Mouse (Mus musculus) heart, embryonic 16.5 days (tissue): ENCODE measurements around the gene Taf11. TPM values are rescaled to one million over a fixed set of nuclear protein-coding genes. Genes with fewer than 3 reads are reported as not detected.
A peak's percentile ranks its signal among the peaks of the same experiment; 100 is the strongest.

ENCODE experiments used
- ATAC-seq: fragments of 200-750 bp; cut with Nextera tagmentation; replicated peaks from 2 replicates; pipeline ENCODE4 v1.8.0; 2017; ENCODE audit warnings: moderate number of reproducible peaks; ENCODE audit not compliant: insufficient read depth, low FRiP score; ENCODE audit errors: extremely low read depth
- H3K27ac ChIP-seq: fragments of 300-500 bp; sonication (generic); 2 replicates; pipeline ENCODE4 v1.5.1; 2014; ENCODE audit warnings: mild to moderate bottlenecking, low read length, control low read depth, moderate library complexity
- H3K27me3 ChIP-seq: fragments of 300-500 bp; sonication (generic); 2 replicates; pipeline ENCODE4 v1.6.1; 2014; ENCODE audit warnings: low read length, mixed read lengths; ENCODE audit not compliant: control insufficient read depth, insufficient read depth
- H3K36me3 ChIP-seq: fragments of 300-500 bp; sonication (generic); 2 replicates; pipeline ENCODE4 v1.6.1; 2014; ENCODE audit not compliant: control insufficient read depth, insufficient read depth
- H3K4me1 ChIP-seq: fragments of 300-500 bp; sonication (generic); 2 replicates; pipeline ENCODE4 v1.6.1; 2014; ENCODE audit warnings: low read length, mixed read lengths; ENCODE audit not compliant: control insufficient read depth, insufficient read depth
- H3K4me2 ChIP-seq: fragments of 300-500 bp; sonication (generic); 2 replicates; pipeline ENCODE4 v1.6.1; 2014; ENCODE audit warnings: low read depth, mild to moderate bottlenecking, control low read depth, low read length
- H3K4me3 ChIP-seq: fragments of 300-500 bp; sonication (generic); 2 replicates; pipeline ENCODE4 v1.5.1; 2014; ENCODE audit warnings: mild to moderate bottlenecking, control low read depth, low read length
- H3K9ac ChIP-seq: fragments of 300-500 bp; sonication (generic); 2 replicates; pipeline ENCODE4 v1.6.1; 2014; ENCODE audit warnings: low read length, control low read depth
- H3K9me3 ChIP-seq: fragments of 300-500 bp; sonication (generic); replicated peaks from 2 replicates; pipeline ENCODE4 v1.6.1; 2016; ENCODE audit warnings: low read length; ENCODE audit not compliant: control insufficient read depth
- WGBS: fragments of 180-500 bp; shearing (Covaris S2); extraction: QIAGEN DNeasy Blood & Tissue Kit; methylation state at CpG from one replicate; pipeline ENCODE4 v1.1.7; 2014; 5-methylcytosine and 5-hydroxymethylcytosine counted together
- polyA plus RNA-seq: library from polyadenylated mRNA; unstranded; fragments of >200 nt; fragmentation: Nextera tagmentation; extraction: Ambion mirVana; gene quantifications from 2 replicates; pipeline ENCODE4 v1.2.1, GENCODE M21; 2015

The Taf11 gene
- polyA plus RNA-seq, 1 experiment from 2014 or later = 49.9 TPM

DNA sequence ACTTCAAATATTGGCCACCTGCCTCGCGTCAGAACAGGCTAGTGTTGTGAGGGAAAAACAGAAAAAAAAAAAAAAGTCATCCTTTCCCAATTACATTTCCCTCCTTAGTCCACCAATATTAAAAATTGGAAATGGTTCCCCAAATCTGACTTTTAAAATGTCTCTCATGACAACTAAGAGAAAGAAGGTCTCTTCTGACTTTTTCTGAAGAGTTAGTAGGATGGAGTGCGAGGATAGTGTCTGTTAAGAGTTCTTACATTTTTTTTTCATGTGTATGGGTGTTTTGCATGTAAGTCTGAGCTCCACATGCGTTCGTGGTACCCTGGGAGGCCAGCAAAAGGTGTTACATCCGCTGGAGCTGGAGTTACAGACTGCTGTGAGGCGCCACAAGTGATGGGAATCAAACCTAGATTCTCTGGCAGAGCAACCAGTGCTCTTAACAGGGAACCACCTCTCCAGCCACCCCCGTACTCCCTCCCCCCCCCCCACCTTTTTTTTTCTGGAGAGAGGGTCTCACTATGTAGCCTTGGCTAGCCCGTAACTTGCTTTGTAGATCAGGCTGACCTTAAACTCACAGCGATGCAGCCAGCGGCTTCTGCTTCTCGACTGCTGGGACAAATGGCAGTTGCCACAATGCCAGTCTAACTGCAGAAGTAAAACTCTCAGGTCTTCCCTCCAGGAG, 1.3 kb downstream of the Taf11 start:
- WGBS = 0% methylated on average over 12 of the region's 12 CpGs
- peak overlapping the region; percentile 83 for H3K27ac ChIP-seq
- peak overlapping the region; percentile 95 for H3K9ac ChIP-seq
- H3K4me2 ChIP-seq = peak overlapping the region; percentile 92
- H3K4me1 ChIP-seq = peaks cover 27% of the 10 kb centered on the region
- no peaks in the 10 kb centered on the region for H3K27me3 ChIP-seq
- no peak; the same call in 1 of the 2 replicates for ATAC-seq
- no peaks in the 10 kb centered on the region for H3K9me3 ChIP-seq
- H3K36me3 ChIP-seq = peaks cover 13% of the 10 kb centered on the region
- H3K4me3 ChIP-seq = peak overlapping the region; percentile 91

DNA sequence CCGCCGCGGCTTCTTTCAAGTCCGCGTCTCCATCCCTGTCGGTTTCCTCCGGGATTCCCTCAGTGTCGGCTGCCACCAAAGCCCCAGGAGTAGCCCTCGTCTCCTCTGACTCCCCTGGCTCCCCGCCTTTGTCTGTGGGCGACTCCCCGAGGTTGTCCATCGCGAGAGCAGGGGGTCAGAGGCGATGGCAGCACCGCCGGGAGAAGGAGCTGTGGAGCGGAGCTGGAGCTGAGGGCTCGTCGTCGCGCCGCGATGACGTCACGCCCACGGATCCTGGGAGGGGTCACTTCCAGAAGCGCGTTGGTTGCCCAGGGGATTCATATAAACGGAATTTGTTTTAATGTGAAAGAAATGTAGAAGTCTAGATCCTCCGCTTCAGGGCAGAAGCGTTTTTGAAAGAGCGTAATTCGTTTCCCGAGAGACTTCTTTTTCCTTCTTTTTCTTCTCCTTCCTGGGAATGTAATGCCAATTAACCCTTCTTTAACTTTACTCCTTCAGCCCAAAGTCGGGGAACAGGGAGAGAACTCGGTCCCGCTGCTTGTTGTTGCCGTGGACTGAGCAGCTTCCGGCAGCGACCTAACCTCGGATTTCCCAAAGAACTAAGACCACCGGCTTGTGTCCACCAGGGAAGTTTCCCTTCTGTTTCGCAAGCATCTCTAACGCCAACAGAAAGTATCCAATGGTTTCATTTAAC, 2.0 kb downstream of the Taf11 start:
- H3K27ac ChIP-seq = peak overlapping the region; percentile 76
- peaks cover 18% of the 10 kb centered on the region for H3K36me3 ChIP-seq
- H3K4me3 ChIP-seq = peak overlapping the region; percentile 91
- peak overlapping the region; percentile 95 for H3K9ac ChIP-seq
- no peaks in the 10 kb centered on the region for H3K9me3 ChIP-seq
- H3K4me1 ChIP-seq = peaks cover 27% of the 10 kb centered on the region
- peak overlapping the region; percentile 92 for H3K4me2 ChIP-seq
- under 1% methylated on average over 45 of the region's 45 CpGs for WGBS
- no peaks in the 10 kb centered on the region for H3K27me3 ChIP-seq
- ATAC-seq = peak; percentile 37; the same call in 1 of the 2 replicates

DNA sequence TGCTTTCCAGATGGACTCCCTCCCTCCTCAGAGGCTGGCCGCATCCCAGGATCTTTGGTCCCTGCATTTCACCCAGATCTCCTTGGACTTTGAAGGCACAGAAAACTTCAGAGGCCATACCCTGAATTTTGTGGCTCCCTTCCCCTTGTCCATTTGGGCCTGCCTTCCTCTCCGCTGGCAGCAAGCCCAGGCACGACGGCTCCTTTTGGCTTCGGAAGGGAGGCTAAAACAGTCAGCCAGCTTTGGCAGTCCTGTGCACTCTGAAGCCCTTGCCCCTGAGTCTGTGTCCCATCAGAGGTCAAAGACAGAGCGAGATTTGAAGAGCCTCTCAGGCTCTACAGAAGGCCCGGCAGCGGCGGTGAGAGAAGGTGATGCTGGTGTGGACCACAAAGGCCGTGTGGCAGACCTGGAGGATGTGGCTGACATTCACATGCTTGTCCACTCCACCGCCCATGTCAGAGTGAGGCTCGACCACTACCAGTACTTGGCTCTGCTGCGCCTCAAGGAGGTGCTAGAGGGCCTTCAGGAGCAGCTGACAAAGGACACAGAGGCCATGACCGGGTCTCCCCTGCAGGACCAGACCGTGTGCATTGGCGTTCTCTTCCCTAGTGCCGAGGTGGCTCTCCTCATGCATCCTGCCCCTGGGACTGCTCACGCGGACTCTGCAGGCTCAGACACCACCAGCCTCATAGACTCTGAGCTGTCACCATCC, 23.0 kb downstream of the Taf11 start:
- Histone ChIP-seq H3K9ac (0 out of 2 replicates have a peak overlapping the region, but pooled peaks have one; percentile 30), H3K36me3 (peaks cover 24% of the 10 kb centered on the region), H3K9me3 (no peaks in the 10 kb centered on the region), H3K4me2 (no peak overlapping the region), H3K4me3 (no peak overlapping the region), H3K27ac (peak overlapping the region; percentile 36; the same call in 1 of the 2 replicates), H3K27me3 (no peaks in the 10 kb centered on the region), H3K4me1 (peaks cover 6% of the 10 kb centered on the region; the same call in 1 of the 2 replicates)
- 62% methylated on average over 19 of the region's 19 CpGs for WGBS
- peak; percentile 63 for ATAC-seq

DNA sequence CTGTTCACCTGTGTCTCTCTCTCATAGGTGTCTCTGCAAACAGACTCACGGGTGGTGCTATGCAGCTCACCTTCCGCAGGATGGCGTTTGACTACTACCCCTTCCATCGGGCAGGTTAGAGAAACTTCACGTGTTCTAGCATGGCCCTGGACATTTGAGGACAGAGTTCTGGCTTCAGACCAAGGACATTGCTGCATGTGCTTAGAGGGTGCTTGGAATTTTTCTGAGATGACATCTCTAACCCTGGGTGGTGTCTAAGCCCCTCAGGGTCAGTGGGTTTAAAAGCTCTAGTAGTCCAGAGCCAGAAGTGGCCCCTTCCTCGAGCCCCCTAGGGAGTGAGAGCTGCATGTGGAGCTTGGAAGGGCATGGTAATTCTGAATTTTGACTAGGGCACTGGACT, 25.6 kb downstream of the Taf11 start:
- Histone ChIP-seq H3K4me2 (no peak overlapping the region), H3K9ac (no peak overlapping the region), H3K4me1 (peaks cover 6% of the 10 kb centered on the region; the same call in 1 of the 2 replicates), H3K27me3 (no peaks in the 10 kb centered on the region), H3K9me3 (no peaks in the 10 kb centered on the region), H3K27ac (no peak overlapping the region), H3K36me3 (peaks cover 27% of the 10 kb centered on the region), H3K4me3 (no peak overlapping the region)
- 85% methylated on average over 6 of the region's 6 CpGs for WGBS
- ATAC-seq = no peak

DNA sequence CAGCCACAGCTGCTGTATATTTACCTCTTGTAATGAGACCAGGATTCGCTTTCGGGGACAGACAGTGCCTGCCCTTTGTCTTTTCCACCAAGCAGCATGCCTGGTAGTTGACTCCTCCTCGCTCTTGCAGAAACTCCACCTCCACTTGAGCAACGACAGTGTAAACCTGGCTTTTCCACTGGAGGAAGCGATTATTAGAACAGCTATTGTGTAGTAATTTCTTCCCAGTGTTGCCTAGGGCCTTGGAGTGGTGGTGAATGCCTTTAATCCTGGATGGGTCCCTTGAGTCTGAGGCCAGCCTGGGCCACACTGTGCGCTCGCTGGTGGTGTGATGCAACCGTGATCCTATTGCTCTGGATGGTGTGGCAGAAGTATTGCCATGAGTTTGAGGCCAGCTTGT, 26.5 kb downstream of the Taf11 start:
- Histone ChIP-seq H3K27ac (no peak overlapping the region), H3K27me3 (no peaks in the 10 kb centered on the region), H3K4me2 (no peak overlapping the region), H3K4me3 (no peak overlapping the region), H3K9me3 (no peaks in the 10 kb centered on the region), H3K9ac (no peak overlapping the region), H3K36me3 (peaks cover 27% of the 10 kb centered on the region), H3K4me1 (peaks cover 6% of the 10 kb centered on the region; the same call in 1 of the 2 replicates)
- ATAC-seq = no peak
- WGBS = 85% methylated on average over 8 of the region's 8 CpGs

DNA sequence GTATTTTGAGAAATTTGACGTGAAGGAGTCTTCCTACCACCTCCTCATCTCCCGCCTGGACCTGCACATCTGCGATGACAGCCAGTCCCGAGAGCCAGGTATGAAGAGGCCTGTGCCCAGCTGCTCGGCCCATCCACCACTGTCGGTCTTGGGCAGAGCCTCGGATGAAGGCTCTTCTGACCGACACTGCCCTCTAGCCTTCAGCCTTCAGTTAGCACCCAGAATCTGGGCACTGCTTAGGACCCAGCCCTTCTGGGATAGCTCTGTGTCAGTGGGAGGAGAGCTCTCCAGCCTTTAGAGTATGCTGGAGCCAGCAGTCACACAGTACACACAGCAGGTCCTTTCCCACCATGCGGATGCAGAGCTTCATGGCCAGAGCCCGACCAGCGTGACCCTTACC, 28.1 kb downstream of the Taf11 start:
- no peak overlapping the region for H3K4me2 ChIP-seq
- no peak overlapping the region for H3K27ac ChIP-seq
- 61% methylated on average over 11 of the region's 11 CpGs for WGBS
- H3K4me3 ChIP-seq = no peak overlapping the region
- peaks cover 23% of the 10 kb centered on the region for H3K36me3 ChIP-seq
- no peak overlapping the region for H3K9ac ChIP-seq
- ATAC-seq = no peak
- no peaks in the 10 kb centered on the region for H3K9me3 ChIP-seq
- H3K4me1 ChIP-seq = peaks cover 2% of the 10 kb centered on the region; the same call in 1 of the 2 replicates
- H3K27me3 ChIP-seq = no peaks in the 10 kb centered on the region

DNA sequence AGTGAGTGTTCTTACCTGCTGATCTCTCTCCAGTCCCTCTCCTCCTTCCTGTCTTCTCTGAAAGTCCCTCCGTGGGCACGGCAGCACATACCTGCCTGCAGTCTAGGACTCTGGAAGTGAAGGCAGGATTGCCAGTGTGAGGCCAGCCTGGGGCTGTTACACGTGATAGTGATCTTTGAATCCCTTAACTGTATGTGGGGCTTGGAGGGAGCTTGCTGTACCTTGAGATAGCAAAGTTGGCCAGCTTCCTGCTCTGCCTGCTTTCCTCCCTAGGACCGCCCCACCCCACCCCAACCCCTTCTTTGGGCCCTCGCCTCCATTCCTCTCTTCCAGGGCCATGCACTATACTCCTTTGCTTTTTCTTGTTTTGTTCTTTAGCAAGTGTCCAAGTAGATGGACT, 35.1 kb downstream of the Taf11 start:
- H3K9ac ChIP-seq = peak overlapping the region; percentile 23; the same call in 1 of the 2 replicates

DNA sequence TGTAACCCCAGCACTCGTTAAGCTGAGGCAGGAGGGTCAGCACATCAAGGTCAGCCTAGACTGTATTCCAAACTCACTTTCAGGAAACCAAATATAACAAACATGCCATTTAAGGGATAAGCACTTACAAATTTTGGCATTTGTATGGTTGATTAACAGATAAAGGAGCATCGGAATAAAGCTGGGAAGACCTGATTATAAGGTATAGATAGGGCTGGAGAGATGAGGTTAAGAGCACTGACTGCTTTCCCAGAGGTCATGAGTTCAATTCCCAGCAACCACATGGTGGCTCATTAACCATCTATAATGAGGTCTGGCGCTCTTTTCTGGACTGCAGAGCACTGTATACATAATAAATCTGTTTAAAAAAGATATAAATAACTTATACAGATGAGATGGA, 36.1 kb downstream of the Taf11 start:
- H3K9me3 ChIP-seq = no peaks in the 10 kb centered on the region
- no peak overlapping the region for H3K4me3 ChIP-seq
- no peak overlapping the region for H3K9ac ChIP-seq
- 72% methylated on average over 3 of the region's 3 CpGs for WGBS
- no peaks in the 10 kb centered on the region for H3K27me3 ChIP-seq
- H3K4me1 ChIP-seq = peaks cover 5% of the 10 kb centered on the region
- ATAC-seq = no peak
- H3K27ac ChIP-seq = no peak overlapping the region
- no peaks in the 10 kb centered on the region for H3K36me3 ChIP-seq
- no peak overlapping the region for H3K4me2 ChIP-seq

More for the DNA sequence above, 35.1 kb downstream of the Taf11 start:
- Histone ChIP-seq H3K27me3 (no peaks in the 10 kb centered on the region), H3K36me3 (peaks cover 3% of the 10 kb centered on the region; the same call in 1 of the 2 replicates), H3K4me1 (peaks cover 5% of the 10 kb centered on the region), H3K4me2 (no peak overlapping the region), H3K9me3 (no peaks in the 10 kb centered on the region), H3K27ac (no peak overlapping the region), H3K4me3 (no peak overlapping the region)
- ATAC-seq = no peak
- 39% methylated on average over 5 of the region's 5 CpGs for WGBS
